Mouse (Mus musculus) liver, postnatal 0 days (tissue): Measurements from ENCODE around the gene Bahcc1.

Source experiments
- CTCF ChIP-seq: sonication (generic); IDR thresholded peaks from 2 replicates; pipeline ENCODE4 v1.5.1; 2016; ENCODE audit warnings: antibody characterized with exemption, low read depth
- EP300 ChIP-seq: IDR thresholded peaks from 2 replicates; pipeline ENCODE4 v1.6.1; 2016; ENCODE audit warnings: antibody characterized with exemption, low read depth, mild to moderate bottlenecking

GRCm38 (mm10) chr11:120183180-120183579, 49.6 kb upstream of the Bahcc1 start:
- TF ChIP-seq CTCF (no peak), EP300 (no peak)
